ENCODE assay signal across 8 mouse cellular contexts in genomic region chr5:120560129-120560615, GRCm38 (mm10). TPM values are rescaled to one million over a fixed set of nuclear protein-coding genes. Genes with fewer than 3 reads are reported as not detected.
DNase-seq lines count a peak whose midpoint lies in the region; ATAC-seq lines count a peak whose summit lies in the region.

No protein-coding gene starts in this region.

- H3K4me3 ChIP-seq in kidney, embryonic 14.5 days (ENCODE audit: low read length) = peak overlapping the region; percentile 18
- peak overlapping the region; percentile 22 for H3K4me3 ChIP-seq in intestine, embryonic 15.5 days (replicated peaks)
- no peak overlapping the region for H3K4me3 ChIP-seq in midbrain, embryonic 15.5 days

- H3K4me1 ChIP-seq in kidney, embryonic 14.5 days (ENCODE audit: control insufficient read depth, insufficient read depth, low read length) = peaks cover 44% of the 10 kb centered on the region
- peaks cover 53% of the 10 kb centered on the region for H3K4me1 ChIP-seq in intestine, embryonic 15.5 days (replicated peaks)
- peaks cover 29% of the 10 kb centered on the region for H3K4me1 ChIP-seq in midbrain, embryonic 15.5 days

- ATAC-seq in kidney, embryonic 14.5 days (ENCODE audit: low FRiP score, low TSS enrichment) = no peak; the same call in 1 of the 2 replicates
- peak; percentile 21; the same call in 1 of the 2 replicates for ATAC-seq in intestine, embryonic 15.5 days
- no peak for ATAC-seq in midbrain, embryonic 15.5 days (replicated peaks)
- ATAC-seq in erythroid progenitor cell, adult 5-6 weeks (replicated peaks; ENCODE audit: low FRiP score, poor library complexity, severe bottlenecking) = no peak

- peak overlapping the region; percentile 91 for H3K27ac ChIP-seq in kidney, embryonic 14.5 days (ENCODE audit: low read depth, low read length)
- peak overlapping the region; percentile 86 for H3K27ac ChIP-seq in intestine, embryonic 15.5 days
- H3K27ac ChIP-seq in midbrain, embryonic 15.5 days = peak overlapping the region; percentile 45; the same call in 1 of the 2 replicates

- peak overlapping the region; percentile 34; the same call in 1 of the 2 replicates for H3K9ac ChIP-seq in kidney, embryonic 14.5 days (ENCODE audit: low read depth, low read length)
- H3K9ac ChIP-seq in intestine, embryonic 15.5 days = 0 out of 2 replicates have a peak overlapping the region, but pooled peaks have one; percentile 2
- no peak overlapping the region for H3K9ac ChIP-seq in midbrain, embryonic 15.5 days

- 31% methylated on average over 9 of the region's 9 CpGs for WGBS in kidney, embryonic 14.5 days
- WGBS in intestine, embryonic 15.5 days = 39% methylated on average over 9 of the region's 9 CpGs
- WGBS in midbrain, embryonic 15.5 days = 70% methylated on average over 9 of the region's 9 CpGs

- no peaks in the 10 kb centered on the region for H3K9me3 ChIP-seq in kidney, embryonic 14.5 days (ENCODE audit: control insufficient read depth, low read length)
- no peaks in the 10 kb centered on the region for H3K9me3 ChIP-seq in intestine, embryonic 15.5 days
- H3K9me3 ChIP-seq in midbrain, embryonic 15.5 days = no peaks in the 10 kb centered on the region

- no peak for DNase-seq in kidney, postnatal 25 days
- peak; percentile 50 to 66 for DNase-seq in cerebellum, postnatal 25 days
- DNase-seq in ovary, postnatal 14 days (ENCODE audit: low spot score) = no peak
- no peak for DNase-seq in spleen, postnatal 36 days (ENCODE audit: low spot score in 2 of 2)

- peak overlapping the region; percentile 34 for H3K4me2 ChIP-seq in kidney, embryonic 14.5 days (replicated peaks; ENCODE audit: low read depth, low read length)
- peak overlapping the region; percentile 63 for H3K4me2 ChIP-seq in intestine, embryonic 15.5 days (replicated peaks)
- H3K4me2 ChIP-seq in midbrain, embryonic 15.5 days = no peak overlapping the region

- H3K27me3 ChIP-seq in kidney, embryonic 14.5 days (ENCODE audit: control insufficient read depth, insufficient read depth, low read length) = no peaks in the 10 kb centered on the region
- no peaks in the 10 kb centered on the region for H3K27me3 ChIP-seq in intestine, embryonic 15.5 days (replicated peaks)
- no peaks in the 10 kb centered on the region for H3K27me3 ChIP-seq in midbrain, embryonic 15.5 days (replicated peaks)

- peaks cover 17% of the 10 kb centered on the region for H3K36me3 ChIP-seq in kidney, embryonic 14.5 days (ENCODE audit: control insufficient read depth, insufficient read depth, low read length)
- peaks cover 13% of the 10 kb centered on the region for H3K36me3 ChIP-seq in intestine, embryonic 15.5 days
- no peaks in the 10 kb centered on the region for H3K36me3 ChIP-seq in midbrain, embryonic 15.5 days (replicated peaks)

RNA-seq across cellular contexts. Expression of gene Tpcn1, which starts 28.3 kb away (rescaled TPM):
- polyA plus RNA-seq in kidney, embryonic 14.5 days (2014; fragmentation: Nextera tagmentation; extraction: Ambion mirVana) = 33.8 and 37.3 TPM in 2 replicates
- polyA plus RNA-seq in intestine, embryonic 15.5 days (2015; fragmentation: Nextera tagmentation; extraction: Ambion mirVana) = 25.3 and 26.8 TPM in 2 replicates
- polyA plus RNA-seq in midbrain, embryonic 15.5 days (2015; fragmentation: Nextera tagmentation; extraction: Ambion mirVana) = 15.8 and 17.7 TPM in 2 replicates
- 107 and 136 TPM in 2 replicates for total RNA-seq in erythroid progenitor cell, adult 5-6 weeks (2015; ENCODE audit: low replicate concordance)
- total RNA-seq in erythroid progenitor cell, adult 5-6 weeks (2017; ENCODE audit: low replicate concordance) = 57.0 and 72.9 TPM in 2 replicates

RNA-seq across cellular contexts. Expression of gene Iqcd, which starts 28.6 kb away (rescaled TPM):
- 0.57 and 1.4 TPM in 2 replicates for polyA plus RNA-seq in kidney, embryonic 14.5 days (2014; fragmentation: Nextera tagmentation; extraction: Ambion mirVana)
- 0.28 and 0.40 TPM in 2 replicates for polyA plus RNA-seq in intestine, embryonic 15.5 days (2015; fragmentation: Nextera tagmentation; extraction: Ambion mirVana)
- polyA plus RNA-seq in midbrain, embryonic 15.5 days (2015; fragmentation: Nextera tagmentation; extraction: Ambion mirVana) = 1.7 and 1.8 TPM in 2 replicates
- 2.5 TPM in 1 of 2 replicates, not detected in the other for total RNA-seq in erythroid progenitor cell, adult 5-6 weeks (2015; ENCODE audit: low replicate concordance)
- 3.1 and 3.3 TPM in 2 replicates for total RNA-seq in erythroid progenitor cell, adult 5-6 weeks (2017; ENCODE audit: low replicate concordance)

RNA-seq across cellular contexts. Expression of gene Slc8b1, which starts 49.2 kb away (rescaled TPM):
- polyA plus RNA-seq in kidney, embryonic 14.5 days (2014; fragmentation: Nextera tagmentation; extraction: Ambion mirVana) = 4.5 and 6.0 TPM in 2 replicates
- polyA plus RNA-seq in intestine, embryonic 15.5 days (2015; fragmentation: Nextera tagmentation; extraction: Ambion mirVana) = 6.2 and 6.6 TPM in 2 replicates
- 1.6 and 2.5 TPM in 2 replicates for polyA plus RNA-seq in midbrain, embryonic 15.5 days (2015; fragmentation: Nextera tagmentation; extraction: Ambion mirVana)
- total RNA-seq in erythroid progenitor cell, adult 5-6 weeks (2015; ENCODE audit: low replicate concordance) = 3.4 and 5.0 TPM in 2 replicates
- 3.0 and 6.7 TPM in 2 replicates for total RNA-seq in erythroid progenitor cell, adult 5-6 weeks (2017; ENCODE audit: low replicate concordance)

RNA-seq across cellular contexts. Expression of gene Rita1, which starts 52.2 kb away (rescaled TPM):
- polyA plus RNA-seq in kidney, embryonic 14.5 days (2014; fragmentation: Nextera tagmentation; extraction: Ambion mirVana) = 10.4 and 11.1 TPM in 2 replicates
- 10.6 and 11.4 TPM in 2 replicates for polyA plus RNA-seq in intestine, embryonic 15.5 days (2015; fragmentation: Nextera tagmentation; extraction: Ambion mirVana)
- 28.3 and 30.6 TPM in 2 replicates for polyA plus RNA-seq in midbrain, embryonic 15.5 days (2015; fragmentation: Nextera tagmentation; extraction: Ambion mirVana)
- 0.72 TPM in 1 of 2 replicates, not detected in the other for total RNA-seq in erythroid progenitor cell, adult 5-6 weeks (2015; ENCODE audit: low replicate concordance)
- total RNA-seq in erythroid progenitor cell, adult 5-6 weeks (2017; ENCODE audit: low replicate concordance) = 3.9 TPM in 1 of 2 replicates, not detected in the other

RNA-seq across cellular contexts. Expression of gene Ddx54, which starts 52.4 kb away (rescaled TPM):
- polyA plus RNA-seq in kidney, embryonic 14.5 days (2014; fragmentation: Nextera tagmentation; extraction: Ambion mirVana) = 22.3 and 37.7 TPM in 2 replicates
- 47.5 and 49.3 TPM in 2 replicates for polyA plus RNA-seq in intestine, embryonic 15.5 days (2015; fragmentation: Nextera tagmentation; extraction: Ambion mirVana)
- 39.9 and 43.7 TPM in 2 replicates for polyA plus RNA-seq in midbrain, embryonic 15.5 days (2015; fragmentation: Nextera tagmentation; extraction: Ambion mirVana)
- total RNA-seq in erythroid progenitor cell, adult 5-6 weeks (2015; ENCODE audit: low replicate concordance) = 1.1 and 1.3 TPM in 2 replicates
- 6.4 and 8.1 TPM in 2 replicates for total RNA-seq in erythroid progenitor cell, adult 5-6 weeks (2017; ENCODE audit: low replicate concordance)

Comparison
In these comparisons a context has a peak if more than half of its experiments do, and no peak if none do; other contexts are left out.
1. DNase-seq: peak in cerebellum, postnatal 25 days (2 of 2); none in kidney, postnatal 25 days (0 of 2), ovary, postnatal 14 days (single experiment) and spleen, postnatal 36 days (0 of 2).
2. Peak in every context shown above with its lines, with median percentiles within 50 percentile points of each other: H3K27ac ChIP-seq.